Mouse (Mus musculus) Patski (cell line): ENCODE measurements at regions not wholly inside any gene's neighbourhood (a gene's known extent, or its start where the extent isn't known, plus 50 kb on each side); places are given as distances from the start of the nearest gene placed in this dataset.

Experiments
- ATAC-seq: fragments of 100-300 bp; one replicate; pipeline ENCODE4 v1.8.0; 2021
- CTCF ChIA-PET: fragments of 350-600 bp; sonication (Branson Sonifier 250); formaldehyde crosslinking; loops from one replicate; lab custom pipeline; 2022; ENCODE audit warnings: inconsistent platforms; lab: Charles Lee
- POLR2A ChIA-PET: fragments of 350-600 bp; sonication (Branson Sonifier 250); formaldehyde crosslinking; loops from one replicate; lab custom pipeline; 2022; ENCODE audit warnings: antibody characterized with exemption, inconsistent platforms; lab: Charles Lee
- DNase-seq: peaks from one replicate; pipeline ENCODE4 v3.0.0-alpha.2; 2011; ENCODE audit warnings: low read depth, low spot score
- H3K27me3 ChIP-seq: fragments of 371-371 bp; one replicate; pipeline ENCODE4 v1.5.1; 2021
- CTCF ChIP-seq: fragments of 100-300 bp; IDR thresholded peaks from one replicate; pipeline ENCODE4 v1.5.1; 2021
- in situ Hi-C: fragments of 300-500 bp; cut with MboI; formaldehyde crosslinking; loops from 3 replicates; pipeline ENCODE4 v1.11.1; 2018; ENCODE audit warnings: low pct_unique_long_range_greater_than_20kb, mixed read lengths

DNA sequence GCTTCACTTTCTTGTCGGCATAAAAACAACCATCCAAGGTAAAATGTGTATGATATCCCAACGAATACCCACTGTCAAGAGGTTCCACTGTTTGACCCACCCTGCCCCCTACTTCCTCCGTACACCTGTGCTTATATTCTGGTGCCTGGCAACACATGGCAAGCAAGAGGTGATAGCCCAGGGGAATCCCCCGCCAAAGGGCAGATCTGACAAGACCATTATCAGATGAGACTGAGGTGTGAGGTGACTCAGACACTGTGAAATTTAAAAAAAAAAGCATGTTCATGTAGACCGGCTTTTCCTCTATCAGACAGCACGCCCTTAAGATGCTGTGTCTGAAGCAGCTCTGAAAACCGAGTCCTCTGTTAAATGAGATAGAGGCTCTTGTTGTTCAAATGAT, 89.4 kb upstream of the Bach2 start:
- no peak for ATAC-seq
- ChIA-PET CTCF (no interaction called here), POLR2A (no interaction called here)
- no peaks in the 10 kb centered on the region for H3K27me3 ChIP-seq
- TF ChIP-seq CTCF: no peak
- in situ Hi-C loops: no loop called here
- DNase-seq: no peak

DNA sequence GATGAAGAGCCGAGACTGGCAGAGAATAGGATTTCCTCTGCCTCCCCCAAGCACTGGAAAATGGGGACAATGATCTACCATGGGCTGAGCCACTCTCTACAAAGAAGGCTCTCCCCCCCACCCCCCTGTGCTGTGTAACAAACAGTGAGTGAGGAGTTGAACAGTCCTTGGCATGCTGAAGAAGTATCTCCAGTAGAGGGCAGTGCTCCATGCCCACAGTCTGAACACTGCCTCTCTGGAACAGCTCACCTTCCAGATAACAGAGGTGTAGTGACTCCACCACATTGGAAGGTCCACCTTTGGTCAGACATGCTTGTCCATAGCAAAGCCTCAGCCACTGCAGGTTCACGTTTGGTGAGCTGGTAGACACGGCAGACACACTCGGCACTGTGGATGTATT, 85.2 kb upstream of the Bach2 start:
- POLR2A ChIA-PET: no interaction called here
- no peak for ATAC-seq
- TF ChIP-seq CTCF: peak; percentile 54
- CTCF ChIA-PET: interaction anchor here (0.7 to 1.4 kb wide), 4 partner anchors 11 to 96 kb away, joined by 3 to 4 read pairs (median 3); no protein-coding TSS in a partner anchor
- no peaks in the 10 kb centered on the region for H3K27me3 ChIP-seq
- in situ Hi-C loops: loop anchor here (5.0 kb wide), 1 partner anchor 399 kb away; no protein-coding TSS in a partner anchor
- no peak for DNase-seq

DNA sequence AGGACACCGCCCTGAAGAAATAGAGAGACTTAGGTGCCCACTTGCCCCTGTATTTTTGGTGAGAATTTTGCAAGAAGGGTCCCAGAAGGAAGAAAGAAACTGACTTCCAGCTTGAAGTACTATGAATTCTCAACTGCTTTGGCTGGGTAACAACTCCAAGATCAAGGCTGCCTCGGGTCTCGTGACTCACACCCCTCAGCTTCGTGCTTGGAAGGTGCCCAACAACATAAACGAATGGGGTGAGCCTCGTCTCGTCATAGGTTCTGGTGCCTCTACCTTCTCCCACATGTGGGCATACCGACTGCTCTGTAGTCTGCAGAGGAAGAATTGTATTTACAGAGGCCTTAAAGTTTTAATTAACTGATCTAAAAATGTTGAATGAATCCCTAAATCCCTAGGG, 81.6 kb upstream of the Bach2 start:
- CTCF ChIA-PET: interaction anchor here (1.2 to 1.8 kb wide), 2 partner anchors 11 to 17 kb away, joined by 3 to 6 read pairs; no protein-coding TSS in a partner anchor
- in situ Hi-C loops: loop anchor here (5.0 kb wide), 1 partner anchor 90 kb away; no protein-coding TSS in a partner anchor
- DNase-seq (no peak), ATAC-seq (no peak)
- TF ChIP-seq CTCF: no peak
- POLR2A ChIA-PET: no interaction called here
- H3K27me3 ChIP-seq: no peaks in the 10 kb centered on the region

DNA sequence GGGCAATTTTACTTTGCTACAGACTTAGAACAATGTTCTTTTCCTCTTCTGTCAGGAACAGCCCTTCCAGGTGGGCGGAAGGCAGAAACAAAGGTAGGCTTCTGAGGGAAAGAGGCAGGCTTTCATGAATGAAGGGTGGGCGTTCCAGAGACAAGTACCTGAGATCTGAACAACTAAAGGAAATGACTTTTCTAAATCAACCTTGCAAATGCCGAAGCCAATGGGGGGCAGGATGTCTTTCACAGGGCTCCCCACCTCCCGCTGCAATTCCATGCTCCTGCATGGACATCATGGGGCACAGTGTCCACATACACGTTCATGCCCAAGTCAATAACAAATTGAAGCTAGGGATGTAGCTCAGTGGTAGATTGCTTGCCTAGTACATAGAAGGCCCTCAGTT, 80.2 kb upstream of the Bach2 start:
- ATAC-seq: no peak
- POLR2A ChIA-PET: no interaction called here
- in situ Hi-C loops: loop anchor here (5.0 kb wide), 1 partner anchor 89 kb away; no protein-coding TSS in a partner anchor

DNA sequence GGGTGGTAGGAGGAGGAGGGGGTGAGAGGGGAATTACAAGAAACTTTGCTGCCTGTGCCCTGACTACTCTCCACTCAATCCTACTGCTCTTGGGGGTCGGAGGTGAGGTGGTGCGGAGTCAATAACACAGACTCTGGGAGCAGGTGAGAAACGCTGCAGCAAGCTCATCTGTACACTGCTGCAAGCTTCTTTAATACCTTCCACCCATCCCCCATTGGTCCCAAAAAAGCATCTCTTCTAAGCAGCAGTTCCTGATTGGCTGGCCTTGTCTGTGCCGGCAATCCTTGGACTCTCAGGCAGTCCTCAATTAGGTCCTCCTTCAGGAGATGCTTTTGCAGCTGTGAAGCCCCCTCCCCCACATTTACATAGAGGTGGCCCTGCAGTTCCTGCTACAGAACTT, 79.7 kb upstream of the Bach2 start:
- CTCF ChIA-PET: interaction anchor here (1.2 kb wide), 1 partner anchor 90 kb away, joined by 3 read pairs; no protein-coding TSS in a partner anchor
- POLR2A ChIA-PET: no interaction called here

More for the DNA sequence above, 80.2 kb upstream of the Bach2 start:
- no peak for DNase-seq
- no peaks in the 10 kb centered on the region for H3K27me3 ChIP-seq
- CTCF ChIA-PET: interaction anchor here (0.7 to 1.2 kb wide), 2 partner anchors 17 to 90 kb away, joined by 3 read pairs; no protein-coding TSS in a partner anchor
- TF ChIP-seq CTCF: no peak

DNA sequence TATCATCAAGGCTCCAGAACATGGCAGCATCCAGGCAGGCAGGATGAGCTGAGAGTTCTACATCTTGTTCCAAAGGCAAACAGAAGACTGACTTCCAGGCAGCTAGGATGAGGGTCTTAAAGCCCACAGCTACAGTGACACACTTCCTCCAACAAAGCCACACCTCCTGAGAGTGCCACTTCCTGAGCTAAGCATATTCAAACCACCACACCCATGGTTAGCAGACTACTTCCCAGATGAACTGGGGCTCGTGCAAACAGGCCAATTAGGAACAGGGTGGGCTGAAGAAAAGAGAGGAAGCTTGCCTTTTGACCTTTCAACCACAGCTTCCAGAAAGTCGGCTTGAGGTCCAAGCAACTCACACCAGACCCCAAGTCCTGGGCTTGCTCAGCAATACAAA, 77.8 kb upstream of the Bach2 start:
- H3K27me3 ChIP-seq: no peaks in the 10 kb centered on the region
- in situ Hi-C loops: no loop called here
- ATAC-seq (no peak), DNase-seq (no peak)
- TF ChIP-seq CTCF: no peak
- POLR2A ChIA-PET: interaction anchor here (0.6 kb wide), 1 partner anchor 909 kb away, joined by 3 read pairs; no protein-coding TSS in a partner anchor
- CTCF ChIA-PET: interaction anchor here (0.9 kb wide), 1 partner anchor 13 kb away, joined by 3 read pairs; no protein-coding TSS in a partner anchor

More for the DNA sequence above, 79.7 kb upstream of the Bach2 start:
- in situ Hi-C loops: loop anchor here (5.0 kb wide), 1 partner anchor 88 kb away; no protein-coding TSS in a partner anchor
- ATAC-seq (no peak), DNase-seq (no peak)
- H3K27me3 ChIP-seq: no peaks in the 10 kb centered on the region
- no peak for TF ChIP-seq CTCF

DNA sequence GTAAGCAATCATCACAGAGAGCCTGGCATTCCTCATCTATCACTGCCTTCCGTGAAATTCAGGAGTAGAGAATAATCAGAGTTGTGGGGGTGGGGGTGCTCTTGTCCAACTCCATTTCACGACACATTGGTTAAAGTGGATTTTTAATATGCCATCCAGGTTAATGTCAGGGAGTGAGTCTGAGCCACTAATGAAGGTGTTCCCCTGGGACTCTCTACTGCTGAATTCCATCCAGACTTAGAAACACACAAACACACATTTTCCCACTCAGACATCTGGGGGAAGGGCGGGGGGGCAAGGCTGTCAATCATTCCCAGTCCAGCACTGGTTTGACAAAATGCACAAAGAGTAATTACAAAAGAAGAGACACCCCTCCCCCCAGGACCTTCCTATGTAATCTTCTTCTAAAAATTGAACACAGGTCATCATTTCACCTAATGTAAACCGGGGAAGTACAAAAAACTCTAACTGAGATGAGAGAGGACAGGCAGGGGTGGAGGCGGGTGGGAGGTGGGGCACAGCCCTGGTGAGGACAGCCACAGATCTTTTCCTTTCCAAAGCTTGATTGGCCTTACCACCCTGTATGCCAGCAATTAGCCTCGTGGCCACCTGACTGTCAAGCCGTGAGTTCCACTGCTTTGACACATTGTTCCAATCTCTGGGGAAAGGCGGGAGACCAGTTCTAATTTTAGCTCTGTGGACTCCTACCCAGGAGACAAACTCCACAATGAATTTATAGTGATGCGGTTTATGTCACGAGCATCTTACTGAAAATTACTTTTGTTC, 76.5 kb upstream of the Bach2 start:
- in situ Hi-C loops: no loop called here
- CTCF ChIA-PET: no interaction called here
- ATAC-seq (no peak), DNase-seq (no peak)
- H3K27me3 ChIP-seq: no peaks in the 10 kb centered on the region
- POLR2A ChIA-PET: interaction anchor here (0.6 kb wide), 1 partner anchor 82 kb away, joined by 3 read pairs; no protein-coding TSS in a partner anchor
- no peak for TF ChIP-seq CTCF

DNA sequence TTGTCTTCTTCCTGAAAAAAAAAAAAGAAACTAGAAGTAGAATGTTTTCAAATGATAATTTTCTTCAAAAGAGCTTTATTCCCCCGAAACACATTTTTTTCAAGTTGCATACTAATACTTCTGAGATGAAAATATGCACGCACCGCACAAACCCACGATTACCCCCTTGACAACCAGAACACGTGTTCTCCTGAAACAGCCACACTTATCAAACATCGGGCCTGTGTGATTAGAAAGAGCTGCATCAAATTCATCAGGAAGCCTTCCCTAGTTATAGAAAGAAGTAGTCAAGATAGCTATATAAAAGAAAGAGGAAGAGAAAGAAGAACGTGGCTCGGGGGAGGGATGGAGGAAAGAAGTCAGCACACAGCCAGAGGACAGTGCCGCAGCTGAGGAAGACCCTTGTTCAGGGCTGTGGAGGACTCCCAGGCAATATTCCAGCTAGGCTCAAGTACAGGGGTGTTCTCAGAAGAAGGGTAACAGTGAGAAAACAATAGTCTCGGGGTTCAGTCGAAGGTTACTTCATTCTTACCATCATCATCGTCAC, 75.8 kb upstream of the Bach2 start:
- in situ Hi-C loops: no loop called here
- no peak for TF ChIP-seq CTCF
- POLR2A ChIA-PET: interaction anchor here (0.5 to 0.7 kb wide), 3 partner anchors 15 to 83 kb away, joined by 3 to 12 read pairs (median 3); no protein-coding TSS in a partner anchor
- CTCF ChIA-PET: no interaction called here
- no peaks in the 10 kb centered on the region for H3K27me3 ChIP-seq
- no peak for ATAC-seq
- DNase-seq: no peak

DNA sequence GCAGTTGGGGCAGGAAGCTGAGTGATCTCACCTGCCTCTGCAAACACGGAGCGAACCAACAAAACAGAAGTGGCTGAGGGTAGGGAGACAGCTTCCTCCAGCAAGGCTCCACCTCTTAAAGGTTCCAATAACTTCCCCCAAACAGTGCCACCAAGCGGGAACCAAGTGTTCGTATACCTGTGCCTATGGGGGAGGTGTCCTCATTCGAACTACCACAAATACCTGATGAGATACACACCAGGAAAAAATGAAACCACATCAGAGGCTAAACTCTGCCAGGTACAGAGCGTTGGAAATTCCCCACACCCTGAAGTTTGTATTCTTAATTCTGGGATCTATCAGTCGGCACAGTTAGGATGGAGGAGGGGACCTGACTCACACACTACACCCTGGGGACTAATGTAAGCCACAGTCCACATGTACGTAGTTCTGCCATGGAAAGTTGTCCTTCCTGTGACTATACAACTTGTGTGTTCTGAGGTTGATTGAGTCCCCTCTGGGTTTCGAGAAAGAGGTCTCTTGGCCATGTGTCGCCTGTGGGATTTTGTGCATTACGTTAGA, 74.4 kb upstream of the Bach2 start:
- POLR2A ChIA-PET: no interaction called here
- H3K27me3 ChIP-seq: no peaks in the 10 kb centered on the region
- DNase-seq (no peak), ATAC-seq (no peak)
- CTCF ChIA-PET: interaction anchor here (0.8 kb wide), 1 partner anchor 25 kb away, joined by 3 read pairs; no protein-coding TSS in a partner anchor
- in situ Hi-C loops: no loop called here
- no peak for TF ChIP-seq CTCF

DNA sequence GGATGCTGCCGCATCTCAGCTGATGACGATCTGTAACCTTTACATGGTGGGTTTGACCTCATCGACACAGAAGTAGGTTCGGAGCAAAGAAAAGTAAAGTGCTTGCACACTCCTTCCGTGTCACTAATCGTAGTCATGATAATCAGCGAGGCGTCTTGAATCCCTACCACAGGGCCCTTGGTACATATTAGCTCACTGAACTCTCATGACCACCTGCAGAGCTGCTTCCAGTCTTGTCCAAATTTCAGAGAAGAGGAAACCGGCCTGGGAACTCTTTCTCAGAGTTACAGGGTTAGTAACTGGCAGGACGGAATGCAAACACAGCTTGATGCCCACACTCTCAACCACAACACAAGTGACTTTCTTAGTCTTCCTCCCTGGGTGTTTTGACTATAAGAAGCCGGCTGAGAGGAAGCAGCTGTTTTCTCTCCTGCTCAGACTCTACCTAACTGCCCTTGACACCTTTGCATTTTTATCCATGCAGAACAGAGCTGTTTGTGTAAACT, 73.8 kb upstream of the Bach2 start:
- in situ Hi-C loops: no loop called here
- CTCF ChIA-PET: interaction anchor here (0.8 kb wide), 1 partner anchor 25 kb away, joined by 3 read pairs; no protein-coding TSS in a partner anchor
- ATAC-seq: no peak
- DNase-seq: no peak
- H3K27me3 ChIP-seq: no peaks in the 10 kb centered on the region
- POLR2A ChIA-PET: no interaction called here
- no peak for TF ChIP-seq CTCF
